Mouse (Mus musculus) CH12.LX (cell line): ENCODE data around the gene Ncbp1. TPM values are rescaled to one million over a fixed set of nuclear protein-coding genes. Genes with fewer than 3 reads are reported as not detected.

ENCODE experiments used
- DNase-seq: peaks from one replicate; pipeline ENCODE4 v3.0.0-alpha.2; 2013; ENCODE audit errors: extremely low read depth
- H3K27ac ChIP-seq: 2 replicates; pipeline ENCODE4 v1.5.1; 2012; ENCODE audit warnings: low read depth, mild to moderate bottlenecking, control low read depth, moderate library complexity; ENCODE audit not compliant: insufficient read depth
- H3K27me3 ChIP-seq: replicated peaks from 2 replicates; pipeline ENCODE3; 2012; ENCODE audit warnings: inconsistent platforms
- H3K36me3 ChIP-seq, 2 experiments: replicated peaks in 1 of 2; 2 replicates each; pipeline versions ENCODE3 to v1.6.1; 2012; ENCODE audit warnings: inconsistent platforms in 1 of 2, low read length in 1 of 2, mild to moderate bottlenecking in 1 of 2, mixed read lengths in 1 of 2, moderate library complexity in 1 of 2; ENCODE audit not compliant: control insufficient read depth in 1 of 2, insufficient read depth in 1 of 2
- H3K4me1 ChIP-seq, 2 experiments: 2 replicates each; pipeline ENCODE4 v1.6.1; 2012; ENCODE audit warnings: inconsistent platforms in 1 of 2, moderate library complexity in 1 of 2; ENCODE audit not compliant: insufficient read depth in 2 of 2, control insufficient read depth in 1 of 2
- H3K4me2 ChIP-seq: 2 replicates; pipeline ENCODE4 v1.6.1; 2012; ENCODE audit warnings: low read depth, mild to moderate bottlenecking, control low read depth; ENCODE audit not compliant: poor library complexity, insufficient read depth, severe bottlenecking
- H3K4me3 ChIP-seq, 3 experiments: fragments of 150-350 bp in 1 of 3; sonication (generic) in 1 of 3; replicated peaks in 1 of 3; 2 replicates each; pipeline versions ENCODE3 to v1.5.1; 2011 to 2012; ENCODE audit warnings: low read depth in 2 of 3, low read length in 2 of 3, mild to moderate bottlenecking in 2 of 3, moderate library complexity in 2 of 3, control low read depth in 1 of 3, improper control_type of control experiment in 1 of 3, inconsistent platforms in 1 of 3, mixed read lengths in 1 of 3; ENCODE audit not compliant: poor library complexity in 1 of 3
- H3K79me2 ChIP-seq: replicated peaks from 2 replicates; pipeline ENCODE4 v1.6.1; 2012; ENCODE audit warnings: mild to moderate bottlenecking, moderate library complexity; ENCODE audit not compliant: control insufficient read depth, poor library complexity, insufficient read depth, severe bottlenecking; ENCODE audit errors: extremely low read depth
- H3K9ac ChIP-seq: 2 replicates; pipeline ENCODE4 v1.6.1; 2012; ENCODE audit warnings: low read depth, mild to moderate bottlenecking, control low read depth, moderate library complexity; ENCODE audit not compliant: insufficient read depth
- H3K9me3 ChIP-seq: replicated peaks from 2 replicates; pipeline ENCODE3; 2012; ENCODE audit warnings: low read length, inconsistent platforms, mixed read lengths
- BHLHE40 ChIP-seq: IDR thresholded peaks from 2 replicates; pipeline ENCODE4 v1.6.1; 2011; ENCODE audit warnings: mild to moderate bottlenecking, low read depth, low read length, improper control_type of control experiment
- CTCF ChIP-seq, 2 experiments: IDR thresholded peaks in 1 of 2; conservative IDR thresholded peaks in 1 of 2; 2 replicates each; pipeline ENCODE4 v1.5.1; 2011 to 2012; ENCODE audit warnings: low read depth in 2 of 2, low read length in 2 of 2, improper control_type of control experiment in 1 of 2, inconsistent platforms in 1 of 2, mild to moderate bottlenecking in 1 of 2, moderate library complexity in 1 of 2
- ELF1 ChIP-seq: IDR thresholded peaks from 2 replicates; pipeline ENCODE4 v1.6.1; 2014; ENCODE audit warnings: low read depth, mild to moderate bottlenecking, inconsistent platforms, low read length, improper control_type of control experiment
- EP300 ChIP-seq: IDR thresholded peaks from 2 replicates; pipeline ENCODE4 v1.6.1; 2011; ENCODE audit warnings: low read length, improper control_type of control experiment
- JUND ChIP-seq: conservative IDR thresholded peaks from 2 replicates; pipeline ENCODE4 v1.6.1; 2011; ENCODE audit warnings: low read depth, low read length, improper control_type of control experiment
- MAZ ChIP-seq: IDR thresholded peaks from 2 replicates; pipeline ENCODE4 v1.6.1; 2012; ENCODE audit warnings: low read depth, mild to moderate bottlenecking, inconsistent platforms, low read length, improper control_type of control experiment, moderate library complexity
- MXI1 ChIP-seq: IDR thresholded peaks from 2 replicates; pipeline ENCODE4 v1.6.1; 2011; ENCODE audit warnings: mild to moderate bottlenecking, low read depth, low read length, improper control_type of control experiment
- NRF1 ChIP-seq: IDR thresholded peaks from 2 replicates; pipeline ENCODE4 v1.6.1; 2014; ENCODE audit warnings: low read depth, mild to moderate bottlenecking, inconsistent platforms, low read length, improper control_type of control experiment, moderate library complexity
- POLR2A ChIP-seq: IDR thresholded peaks from 2 replicates; pipeline ENCODE4 v1.6.1; 2011; ENCODE audit warnings: low read depth, mild to moderate bottlenecking, improper control_type of control experiment, low read length
- RAD21 ChIP-seq: IDR thresholded peaks from 2 replicates; pipeline ENCODE4 v1.6.1; 2011; ENCODE audit warnings: low read depth, mild to moderate bottlenecking, low read length, improper control_type of control experiment, moderate library complexity
- SIN3A ChIP-seq: IDR thresholded peaks from 2 replicates; pipeline ENCODE4 v1.6.1; 2012; ENCODE audit warnings: low read length, improper control_type of control experiment, inconsistent platforms
- SMC3 ChIP-seq: IDR thresholded peaks from 2 replicates; pipeline ENCODE4 v1.6.1; 2011; ENCODE audit warnings: low read depth, low read length, improper control_type of control experiment
- TCF12 ChIP-seq: IDR thresholded peaks from 2 replicates; pipeline ENCODE4 v1.6.1; 2014; ENCODE audit warnings: low read depth, mild to moderate bottlenecking, inconsistent platforms, low read length, improper control_type of control experiment
- UBTF ChIP-seq: IDR thresholded peaks from 2 replicates; pipeline ENCODE4 v1.6.1; 2012; ENCODE audit warnings: low read depth, mild to moderate bottlenecking, inconsistent platforms, low read length, improper control_type of control experiment, moderate library complexity
- USF2 ChIP-seq: conservative IDR thresholded peaks from 2 replicates; pipeline ENCODE4 v1.6.1; 2011; ENCODE audit warnings: low read depth, low read length, improper control_type of control experiment
- ZNF384 ChIP-seq: IDR thresholded peaks from 2 replicates; pipeline ENCODE4 v1.6.1; 2012; ENCODE audit warnings: low read depth, low read length, improper control_type of control experiment, inconsistent platforms
- dilution Hi-C: fragments of 300-500 bp; cut with MboI; formaldehyde crosslinking; loops from 2 replicates; pipeline ENCODE4 v1.14.3; 2020; ENCODE audit warnings: low sequenced_read_pairs; ENCODE audit not compliant: extremely low pct_unique_long_range_greater_than_20kb, extremely low pct_ligation_motif_present
- in situ Hi-C: fragments of 300-500 bp; cut with MboI; formaldehyde crosslinking; loops from 3 replicates; pipeline ENCODE4 v1.14.3; 2019; ENCODE audit warnings: low sequenced_read_pairs, low pct_ligation_motif_present, low pct_unique_long_range_greater_than_20kb, mixed read lengths
- polyA plus RNA-seq: library from polyadenylated mRNA; unstranded; fragments of >175 nt; gene quantifications from 2 replicates; pipeline ENCODE4 v1.2.1, GENCODE M21; 2012; ENCODE audit warnings: low read depth; ENCODE audit not compliant: insufficient read length
- total RNA-seq, 2 experiments: library from RNA; depleted of rRNA; stranded (reverse); fragments of 300-350 nt in 1 of 2; fragments of >200 nt in 1 of 2; gene quantifications; 2 replicates each; pipeline ENCODE4 v1.2.3; 2012 to 2014

Gene Ncbp1
- total and polyA plus RNA-seq, 3 experiments = 64.7 to 121 (median 88.2) TPM

- Histone ChIP-seq H3K27me3 (no peaks in the 10 kb centered on the region), H3K36me3 (peaks cover 53 to 84% of the 10 kb centered on the region in 2 experiments), H3K9ac (no peak overlapping the region), H3K27ac (no peak overlapping the region), H3K4me2 (no peak overlapping the region), H3K4me3 (no peak overlapping the region), H3K79me2 (no peaks in the 10 kb centered on the region), H3K4me1 (no peaks in the 10 kb centered on the region), H3K9me3 (no peaks in the 10 kb centered on the region)
- in situ Hi-C loops (no loop called here), dilution Hi-C loops (no loop called here)
- TF ChIP-seq POLR2A (no peak), CTCF (conservative IDR thresholded peaks at IDR 0.05 in 1 of 2, IDR thresholded peaks at IDR 0.05 in 1 of 2; ENCODE audit: low read depth in 2 of 2, low read length in 2 of 2) (no peak), ZNF384 (no peak), EP300 (no peak), SMC3 (no peak), UBTF (no peak), MAZ (no peak), BHLHE40 (no peak), MXI1 (no peak), JUND (no peak), TCF12 (no peak), ELF1 (no peak), NRF1 (no peak)
- no peak for DNase-seq
Measured at GRCm38 (mm10) chr4:46115308-46115707, 23.1 kb upstream of the Ncbp1 start.

GRCm38 (mm10) chr4:46116544-46117175 is 21.8 kb upstream of the Ncbp1 start:
- Histone ChIP-seq H3K9ac (no peak overlapping the region), H3K4me3 (no peak overlapping the region), H3K4me2 (no peak overlapping the region), H3K4me1 (no peaks in the 10 kb centered on the region)
- dilution Hi-C loops = no loop called here
- DNase-seq = no peak
- in situ Hi-C loops = no loop called here
- TF ChIP-seq RAD21 (no peak), SIN3A (no peak), TCF12 (no peak), POLR2A (no peak), UBTF (no peak), MXI1 (no peak), USF2 (no peak), ZNF384 (no peak), SMC3 (no peak)
- TF ChIP-seq, all 38 proteins: peak for 0
- Histone ChIP-seq H3K27ac (no peak overlapping the region), H3K27me3 (no peaks in the 10 kb centered on the region), H3K9me3 (no peaks in the 10 kb centered on the region), H3K79me2 (no peaks in the 10 kb centered on the region), H3K36me3 (peaks cover 58 to 95% of the 10 kb centered on the region in 2 experiments)
